Mouse (Mus musculus): Measurements from ENCODE around the gene Mtmr3. TPM values are rescaled to one million over a fixed set of nuclear protein-coding genes. Genes with fewer than 3 reads are reported as not detected.

Gene Mtmr3
- polyA plus RNA-seq, 1 experiment from 2014 or later = 20.5 TPM

DNA sequence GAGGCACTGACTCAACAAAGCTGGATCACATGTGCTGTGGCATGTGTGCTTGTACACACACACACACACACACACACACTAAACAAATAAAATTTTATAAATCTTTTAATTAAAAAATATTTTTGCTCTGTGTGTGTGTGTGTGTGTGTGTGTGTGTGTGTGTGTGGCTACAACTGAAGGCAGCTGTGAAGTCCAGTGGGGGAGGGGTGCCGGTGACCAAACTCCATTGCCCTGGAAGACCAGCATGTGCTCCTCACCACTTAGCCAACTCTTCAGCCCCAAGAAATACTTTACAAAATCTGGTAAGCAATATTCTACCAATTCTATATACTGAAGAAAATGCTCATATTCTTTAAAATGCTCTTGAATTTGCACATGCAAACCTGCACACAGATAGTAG lies 94.4 kb downstream of the Mtmr3 start:
- Histone ChIP-seq H3K4me2 (replicated peaks) (no peak overlapping the region), H3K27ac (no peak overlapping the region), H3K27me3 (replicated peaks) (no peaks in the 10 kb centered on the region), H3K4me3 (replicated peaks) (no peak overlapping the region), H3K36me3 (peaks cover 20% of the 10 kb centered on the region), H3K4me1 (replicated peaks) (0 out of 2 replicates have a peak, but pooled peaks cover 3% of the 10 kb centered on the region), H3K9ac (no peak overlapping the region), H3K9me3 (no peaks in the 10 kb centered on the region)
- WGBS = 95% methylated on average over 1 of the region's 1 CpGs
- ATAC-seq = no peak

DNA sequence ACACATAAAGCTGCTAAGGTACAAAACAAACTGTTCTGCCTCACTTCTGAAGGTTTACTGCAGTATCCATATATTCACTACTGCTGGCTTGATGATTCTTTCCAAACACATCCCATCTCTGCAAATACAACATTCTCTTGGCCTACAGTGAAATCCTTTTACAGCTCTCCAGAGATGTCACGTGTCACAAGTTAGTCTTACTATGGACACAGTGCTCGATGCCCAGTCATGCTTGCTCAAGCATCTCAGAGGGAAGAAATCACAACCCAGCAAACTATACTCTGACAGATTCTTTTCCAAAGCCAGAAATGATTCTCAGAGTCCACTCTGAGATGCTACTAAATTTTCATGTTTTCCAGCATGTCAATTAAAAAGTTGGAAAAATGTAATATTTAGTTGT lies 95.2 kb downstream of the Mtmr3 start:
- Histone ChIP-seq H3K36me3 (peaks cover 18% of the 10 kb centered on the region), H3K4me3 (replicated peaks) (no peak overlapping the region), H3K4me1 (replicated peaks) (0 out of 2 replicates have a peak, but pooled peaks cover 3% of the 10 kb centered on the region), H3K27me3 (replicated peaks) (no peaks in the 10 kb centered on the region), H3K4me2 (replicated peaks) (no peak overlapping the region), H3K9ac (no peak overlapping the region), H3K9me3 (no peaks in the 10 kb centered on the region), H3K27ac (no peak overlapping the region)
- ATAC-seq = no peak
- 78% methylated on average over 2 of the region's 2 CpGs for WGBS

DNA sequence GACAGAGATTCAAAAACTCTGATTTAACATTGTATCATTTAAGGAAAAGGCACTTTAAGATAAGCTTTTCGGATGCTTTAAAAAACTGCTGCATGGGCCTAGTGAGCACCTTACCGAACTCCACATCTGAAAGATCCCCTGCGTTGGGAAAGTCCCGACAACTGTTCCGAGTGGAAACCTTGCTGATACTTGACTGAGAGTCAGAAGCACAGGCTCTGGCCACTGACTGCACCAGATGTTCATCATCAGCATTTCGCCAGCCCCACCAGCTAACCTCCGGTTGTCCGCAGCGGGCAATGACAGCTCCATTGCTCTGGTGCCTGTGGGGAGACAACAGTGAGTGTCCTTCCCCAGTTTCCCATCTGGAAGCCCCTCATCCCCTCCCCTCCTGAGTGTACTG lies 95.9 kb downstream of the Mtmr3 start:
- ATAC-seq = no peak
- Histone ChIP-seq H3K36me3 (peaks cover 17% of the 10 kb centered on the region), H3K4me3 (replicated peaks) (no peak overlapping the region), H3K4me1 (replicated peaks) (0 out of 2 replicates have a peak, but pooled peaks cover 3% of the 10 kb centered on the region), H3K27me3 (replicated peaks) (no peaks in the 10 kb centered on the region), H3K9me3 (no peaks in the 10 kb centered on the region), H3K9ac (no peak overlapping the region), H3K27ac (no peak overlapping the region), H3K4me2 (replicated peaks) (no peak overlapping the region)
- 72% methylated on average over 9 of the region's 9 CpGs for WGBS

DNA sequence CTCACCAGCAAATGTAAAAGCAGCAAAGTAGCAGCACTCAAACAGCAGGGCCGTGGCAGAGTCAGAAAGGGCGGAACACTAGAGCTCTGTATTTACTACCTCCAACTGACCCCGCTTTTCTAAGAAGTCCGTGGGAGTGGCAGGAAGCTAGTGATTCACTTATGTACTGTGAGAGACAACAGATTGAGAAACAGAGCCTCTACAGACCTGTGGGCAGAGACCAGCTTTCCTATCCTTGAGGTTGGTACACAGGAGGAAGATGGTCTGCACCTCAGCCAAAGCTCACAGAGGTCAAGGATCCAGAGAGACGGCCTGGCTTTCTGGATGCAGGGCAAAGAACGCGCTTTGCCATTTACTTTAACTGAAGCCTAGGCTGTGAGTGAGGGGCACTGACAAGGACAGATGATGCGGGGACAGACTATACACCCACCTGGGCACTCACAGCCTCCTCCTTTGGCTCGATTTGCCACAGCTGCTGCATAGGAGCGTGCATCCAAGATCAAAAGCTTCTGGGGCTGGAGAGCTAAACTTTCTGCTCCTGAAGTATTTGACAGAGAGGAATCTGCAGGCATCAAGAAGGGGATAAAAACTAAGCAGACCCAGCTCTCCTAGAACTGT lies 97.1 kb downstream of the Mtmr3 start:
- WGBS = 70% methylated on average over 10 of the region's 10 CpGs
- Histone ChIP-seq H3K4me2 (replicated peaks) (no peak overlapping the region), H3K27ac (no peak overlapping the region), H3K27me3 (replicated peaks) (no peaks in the 10 kb centered on the region), H3K36me3 (peaks cover 10% of the 10 kb centered on the region), H3K4me3 (replicated peaks) (no peak overlapping the region), H3K9me3 (no peaks in the 10 kb centered on the region), H3K4me1 (replicated peaks) (0 out of 2 replicates have a peak, but pooled peaks cover 3% of the 10 kb centered on the region), H3K9ac (no peak overlapping the region)
- peak; percentile 43; the same call in 1 of the 2 replicates for ATAC-seq

DNA sequence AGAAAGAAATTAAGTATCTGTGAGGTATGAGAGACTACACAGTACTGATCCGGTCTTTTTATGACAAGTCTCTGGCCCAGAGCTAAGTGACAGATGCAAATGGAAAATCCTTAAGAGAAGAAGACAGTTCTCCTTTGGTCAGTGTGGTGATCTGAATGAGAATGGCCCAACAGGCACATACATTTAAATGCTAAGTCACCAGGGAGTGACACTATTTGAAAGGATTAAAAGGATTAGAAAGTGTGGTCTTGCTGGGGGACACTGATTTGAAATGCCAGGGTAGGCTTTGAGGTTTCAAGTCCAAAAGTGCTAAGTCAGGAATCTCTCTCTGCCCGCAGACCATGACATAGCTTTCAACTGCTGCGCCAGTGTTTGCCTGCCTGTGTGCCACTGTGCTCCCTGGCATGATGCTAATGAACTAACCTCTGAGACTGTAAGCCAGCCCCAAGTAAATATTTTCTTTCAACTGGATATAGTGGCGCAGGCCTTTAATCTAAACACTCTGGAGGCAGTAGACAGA lies 99.6 kb downstream of the Mtmr3 start:
- Histone ChIP-seq H3K27ac (no peak overlapping the region), H3K9me3 (no peaks in the 10 kb centered on the region), H3K36me3 (peaks cover 27% of the 10 kb centered on the region), H3K9ac (no peak overlapping the region), H3K4me2 (replicated peaks) (no peak overlapping the region), H3K27me3 (replicated peaks) (no peaks in the 10 kb centered on the region), H3K4me1 (replicated peaks) (0 out of 2 replicates have a peak, but pooled peaks cover 3% of the 10 kb centered on the region), H3K4me3 (replicated peaks) (no peak overlapping the region)
- no peak for ATAC-seq
- WGBS = 84% methylated on average over 4 of the region's 4 CpGs

DNA sequence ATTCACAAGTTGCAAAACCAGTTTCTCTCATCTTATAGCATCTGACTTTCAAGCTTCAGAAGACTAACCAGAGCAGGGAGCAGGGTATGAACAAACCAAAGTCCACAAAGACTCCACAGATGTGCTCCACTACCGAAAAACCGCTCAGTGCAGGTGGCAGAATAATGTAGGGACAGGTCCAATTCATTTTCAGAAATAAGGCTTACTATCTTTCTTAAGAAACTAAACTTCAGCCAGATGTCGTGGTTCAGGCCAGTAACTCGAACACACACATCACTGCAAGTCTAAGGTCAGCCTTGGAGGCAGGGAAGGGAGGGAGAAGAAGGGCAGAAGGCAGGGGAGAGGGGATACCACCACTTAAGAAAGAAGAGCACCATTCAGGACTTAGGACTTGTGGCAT lies 105.5 kb downstream of the Mtmr3 start:
- no peak for ATAC-seq
- no peak overlapping the region for H3K9ac ChIP-seq
- no peaks in the 10 kb centered on the region for H3K27me3 ChIP-seq (replicated peaks)
- H3K4me1 ChIP-seq (replicated peaks) = no peaks in the 10 kb centered on the region
- H3K36me3 ChIP-seq = peaks cover 49% of the 10 kb centered on the region
- WGBS = 88% methylated on average over 4 of the region's 4 CpGs
- H3K4me2 ChIP-seq (replicated peaks) = no peak overlapping the region
- no peaks in the 10 kb centered on the region for H3K9me3 ChIP-seq
- no peak overlapping the region for H3K27ac ChIP-seq
- no peak overlapping the region for H3K4me3 ChIP-seq (replicated peaks)

DNA sequence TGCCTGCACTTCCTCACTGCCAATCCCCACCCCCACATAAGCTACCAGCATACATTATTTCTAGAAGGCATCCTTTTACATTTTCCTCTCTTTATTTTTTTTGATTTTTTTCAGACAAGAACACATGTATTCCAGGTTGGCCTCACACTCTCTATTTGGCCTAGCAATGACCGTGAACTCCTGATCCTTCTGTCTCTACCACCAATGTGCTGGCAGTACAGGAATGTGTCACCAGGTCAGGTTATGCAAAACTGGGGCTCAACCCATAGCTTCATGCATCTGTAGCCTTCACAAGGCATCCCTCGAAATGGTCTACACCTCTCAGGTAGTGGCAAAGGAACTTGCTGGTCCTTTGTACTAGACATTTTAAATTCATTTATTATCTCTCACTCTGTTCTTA lies 105.9 kb downstream of the Mtmr3 start:
- 99% methylated on average over 2 of the region's 2 CpGs for WGBS
- H3K36me3 ChIP-seq = peaks cover 50% of the 10 kb centered on the region
- H3K27me3 ChIP-seq (replicated peaks) = no peaks in the 10 kb centered on the region
- H3K4me2 ChIP-seq (replicated peaks) = no peak overlapping the region
- no peak for ATAC-seq
- no peaks in the 10 kb centered on the region for H3K4me1 ChIP-seq (replicated peaks)
- H3K9me3 ChIP-seq = no peaks in the 10 kb centered on the region
- no peak overlapping the region for H3K27ac ChIP-seq
- H3K4me3 ChIP-seq (replicated peaks) = no peak overlapping the region
- no peak overlapping the region for H3K9ac ChIP-seq

DNA sequence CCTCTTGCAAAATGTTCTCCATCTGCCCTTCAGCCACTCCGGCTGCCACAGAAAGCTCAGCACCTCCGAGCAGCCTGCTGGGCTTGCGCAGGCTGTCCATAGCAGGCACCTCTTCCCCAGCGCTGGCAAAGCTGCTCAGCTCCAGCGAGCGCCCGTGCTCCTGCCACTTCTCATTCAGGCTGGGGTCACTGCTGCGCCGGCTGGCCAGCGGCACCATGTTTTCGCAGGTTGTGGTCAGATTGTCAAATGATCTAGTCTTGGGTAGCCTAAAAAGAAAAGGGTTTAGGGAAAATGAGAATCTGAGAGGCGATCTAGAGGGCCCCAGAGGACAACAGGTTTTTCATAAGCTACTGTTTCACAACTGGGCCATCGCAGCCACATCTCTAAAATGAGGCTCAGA lies 106.3 kb downstream of the Mtmr3 start:
- ATAC-seq = no peak
- Histone ChIP-seq H3K36me3 (peaks cover 50% of the 10 kb centered on the region), H3K9ac (no peak overlapping the region), H3K4me1 (replicated peaks) (no peaks in the 10 kb centered on the region), H3K4me2 (replicated peaks) (no peak overlapping the region), H3K9me3 (no peaks in the 10 kb centered on the region), H3K27me3 (replicated peaks) (no peaks in the 10 kb centered on the region), H3K27ac (no peak overlapping the region), H3K4me3 (replicated peaks) (no peak overlapping the region)
- WGBS = 96% methylated on average over 13 of the region's 13 CpGs

DNA sequence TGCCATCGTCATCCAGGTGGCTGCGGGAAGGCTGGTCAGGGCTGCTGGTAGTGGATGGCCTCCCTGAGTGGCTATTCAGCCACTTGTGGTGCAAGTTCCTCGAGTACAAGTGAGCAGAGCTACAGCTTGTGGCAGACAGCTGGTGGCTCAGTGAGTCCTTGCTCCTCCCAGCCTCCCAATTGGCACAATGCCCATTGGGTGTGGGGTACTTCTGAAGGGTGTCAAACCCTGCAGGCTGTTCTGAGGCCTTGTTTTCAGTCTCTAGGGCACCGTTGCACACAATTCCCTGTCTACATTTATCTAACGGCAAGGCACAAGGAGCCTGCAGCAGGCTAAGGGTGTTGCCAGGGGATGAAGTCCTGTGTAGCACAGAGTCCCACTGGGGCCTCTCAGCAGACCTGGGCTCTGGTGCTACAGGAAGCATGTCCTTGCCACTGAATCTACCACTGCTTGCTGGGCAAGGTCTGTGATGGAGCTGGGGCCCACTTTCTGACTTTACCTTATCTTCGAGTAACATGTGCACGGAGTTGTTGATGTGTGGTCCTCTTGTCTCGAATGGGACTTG lies 107.2 kb downstream of the Mtmr3 start:
- ATAC-seq = peak; percentile 75; the same call in 1 of the 2 replicates
- no peak overlapping the region for H3K4me3 ChIP-seq (replicated peaks)
- H3K4me1 ChIP-seq (replicated peaks) = no peaks in the 10 kb centered on the region
- H3K9ac ChIP-seq = no peak overlapping the region
- no peaks in the 10 kb centered on the region for H3K9me3 ChIP-seq
- 84% methylated on average over 8 of the region's 8 CpGs for WGBS
- H3K36me3 ChIP-seq = peaks cover 58% of the 10 kb centered on the region
- no peaks in the 10 kb centered on the region for H3K27me3 ChIP-seq (replicated peaks)
- no peak overlapping the region for H3K27ac ChIP-seq
- H3K4me2 ChIP-seq (replicated peaks) = no peak overlapping the region

DNA sequence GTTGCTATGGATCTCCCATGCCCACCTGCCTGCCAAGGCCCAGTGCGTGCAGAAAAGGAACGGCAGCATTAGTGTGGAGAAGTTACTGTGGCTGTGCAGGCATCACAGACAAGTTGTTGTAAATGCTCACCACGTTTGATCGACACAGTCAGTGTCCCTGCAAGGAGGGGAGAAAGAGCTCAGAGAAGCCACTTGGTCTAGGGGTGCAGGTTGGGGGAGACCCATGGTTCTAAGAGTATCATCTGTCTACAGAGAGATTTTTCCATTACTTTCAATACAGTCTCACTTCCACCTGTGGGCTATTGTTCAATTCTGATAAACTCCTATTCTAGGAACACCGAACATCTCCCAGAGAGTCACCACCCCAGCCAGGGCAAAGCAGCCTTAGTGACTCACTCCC lies 110.1 kb downstream of the Mtmr3 start:
- peaks cover 59% of the 10 kb centered on the region for H3K36me3 ChIP-seq
- no peak overlapping the region for H3K27ac ChIP-seq
- H3K27me3 ChIP-seq (replicated peaks) = no peaks in the 10 kb centered on the region
- no peak for ATAC-seq
- 95% methylated on average over 5 of the region's 5 CpGs for WGBS
- no peak overlapping the region for H3K9ac ChIP-seq
- no peak overlapping the region for H3K4me2 ChIP-seq (replicated peaks)
- no peaks in the 10 kb centered on the region for H3K4me1 ChIP-seq (replicated peaks)
- H3K9me3 ChIP-seq = no peaks in the 10 kb centered on the region
- H3K4me3 ChIP-seq (replicated peaks) = no peak overlapping the region

DNA sequence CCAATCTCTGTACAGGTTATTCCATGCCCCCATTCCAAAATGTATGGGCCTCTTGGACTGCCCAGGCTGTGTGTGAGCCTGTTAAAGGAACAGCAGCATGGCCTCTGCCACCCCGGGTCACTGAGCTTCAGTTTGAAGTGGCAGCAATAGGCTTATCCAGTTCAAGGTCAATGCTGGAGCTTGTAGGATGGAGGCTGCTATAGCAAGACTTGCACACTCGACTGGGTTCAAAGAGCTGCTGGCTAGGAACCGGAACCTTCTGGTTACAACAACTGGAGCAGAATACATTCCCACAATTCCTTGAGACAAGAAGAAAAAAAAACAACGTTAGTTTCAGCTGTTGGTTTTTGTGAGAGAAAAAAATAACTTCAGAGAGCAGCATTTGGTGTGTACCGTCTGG lies 112.0 kb downstream of the Mtmr3 start:
- Histone ChIP-seq H3K27ac (no peak overlapping the region), H3K4me2 (replicated peaks) (no peak overlapping the region), H3K9me3 (no peaks in the 10 kb centered on the region), H3K9ac (no peak overlapping the region), H3K36me3 (peaks cover 53% of the 10 kb centered on the region), H3K4me3 (replicated peaks) (no peak overlapping the region), H3K27me3 (replicated peaks) (no peaks in the 10 kb centered on the region), H3K4me1 (replicated peaks) (no peaks in the 10 kb centered on the region)
- WGBS = 90% methylated on average over 5 of the region's 5 CpGs
- ATAC-seq = no peak

DNA sequence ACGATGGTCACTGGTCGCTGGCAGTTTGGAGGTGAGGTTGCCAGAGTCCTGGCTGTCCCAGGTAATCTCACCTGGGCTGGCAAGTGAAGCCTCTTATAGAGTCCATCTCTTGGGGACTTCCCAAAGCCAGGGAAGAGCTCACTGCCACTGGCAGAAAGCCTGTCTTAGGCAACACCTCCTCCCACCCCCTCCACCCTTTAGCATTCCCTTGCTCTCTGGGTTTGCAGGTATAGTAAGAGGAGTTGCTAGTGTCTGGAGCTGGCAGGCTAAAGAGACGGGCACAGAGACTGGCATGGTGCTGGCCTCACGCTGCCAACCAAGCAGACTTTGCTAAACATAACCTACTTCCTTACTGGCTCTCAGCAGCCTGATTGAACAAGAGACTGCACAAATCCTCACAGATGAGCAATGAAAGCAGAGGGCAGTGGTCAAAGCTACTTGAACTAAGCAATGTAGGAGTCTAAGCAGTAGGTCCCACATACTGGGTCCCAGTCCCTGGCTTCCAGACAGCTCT lies 118.4 kb downstream of the Mtmr3 start:
- H3K9ac ChIP-seq = no peak overlapping the region
- H3K9me3 ChIP-seq = no peaks in the 10 kb centered on the region
- H3K4me2 ChIP-seq (replicated peaks) = no peak overlapping the region
- H3K36me3 ChIP-seq = peaks cover 8% of the 10 kb centered on the region
- no peak overlapping the region for H3K4me3 ChIP-seq (replicated peaks)
- no peaks in the 10 kb centered on the region for H3K4me1 ChIP-seq (replicated peaks)
- WGBS = 89% methylated on average over 4 of the region's 4 CpGs
- H3K27ac ChIP-seq = no peak overlapping the region
- no peaks in the 10 kb centered on the region for H3K27me3 ChIP-seq (replicated peaks)
- no peak for ATAC-seq
